Mouse (Mus musculus) heart, embryonic 12.5 days (tissue): ENCODE results near the gene Foxn1. TPM values are rescaled to one million over a fixed set of nuclear protein-coding genes. Genes with fewer than 3 reads are reported as not detected.

Source experiments
- ATAC-seq: fragments of 200-750 bp; cut with Nextera tagmentation; 2 replicates; pipeline ENCODE4 v1.8.0; 2017; ENCODE audit warnings: moderate TSS enrichment, moderate library complexity; ENCODE audit not compliant: insufficient number of reproducible peaks, low FRiP score
- H3K27ac ChIP-seq: fragments of 300-500 bp; sonication (generic); 2 replicates; pipeline ENCODE4 v1.5.1; 2016; ENCODE audit warnings: mild to moderate bottlenecking, moderate library complexity; ENCODE audit not compliant: poor library complexity, severe bottlenecking
- H3K27me3 ChIP-seq: fragments of 300-500 bp; sonication (generic); replicated peaks from 2 replicates; pipeline ENCODE4 v1.6.1; 2016; ENCODE audit warnings: mild to moderate bottlenecking, moderate library complexity
- H3K36me3 ChIP-seq: fragments of 300-500 bp; sonication (generic); 2 replicates; pipeline ENCODE4 v1.6.1; 2016; ENCODE audit warnings: mild to moderate bottlenecking, moderate library complexity
- H3K4me1 ChIP-seq: fragments of 300-500 bp; sonication (generic); replicated peaks from 2 replicates; pipeline ENCODE4 v1.6.1; 2016; ENCODE audit warnings: mild to moderate bottlenecking
- H3K4me2 ChIP-seq: fragments of 300-500 bp; sonication (generic); 2 replicates; pipeline ENCODE4 v1.6.1; 2016; ENCODE audit warnings: mild to moderate bottlenecking, moderate library complexity
- H3K4me3 ChIP-seq: fragments of 300-500 bp; sonication (generic); 2 replicates; pipeline ENCODE4 v1.5.1; 2016; ENCODE audit warnings: mild to moderate bottlenecking
- H3K9ac ChIP-seq: fragments of 300-500 bp; sonication (generic); 2 replicates; pipeline ENCODE4 v1.6.1; 2016; ENCODE audit warnings: mild to moderate bottlenecking, moderate library complexity
- H3K9me3 ChIP-seq: fragments of 300-500 bp; sonication (generic); replicated peaks from 2 replicates; pipeline ENCODE4 v1.6.1; 2016; ENCODE audit warnings: mild to moderate bottlenecking, moderate library complexity
- WGBS: fragments of 180-500 bp; shearing (Covaris S2); methylation state at CpG from one replicate; pipeline ENCODE4 v1.1.7; 2016; 5-methylcytosine and 5-hydroxymethylcytosine counted together
- polyA plus RNA-seq: library from polyadenylated mRNA; unstranded; fragments of >200 nt; fragmentation: Nextera tagmentation; extraction: Ambion mirVana; gene quantifications from 2 replicates; pipeline ENCODE4 v1.2.1, GENCODE M21; 2016

Gene Foxn1
- polyA plus RNA-seq, 1 experiment from 2014 or later = not detected

DNA sequence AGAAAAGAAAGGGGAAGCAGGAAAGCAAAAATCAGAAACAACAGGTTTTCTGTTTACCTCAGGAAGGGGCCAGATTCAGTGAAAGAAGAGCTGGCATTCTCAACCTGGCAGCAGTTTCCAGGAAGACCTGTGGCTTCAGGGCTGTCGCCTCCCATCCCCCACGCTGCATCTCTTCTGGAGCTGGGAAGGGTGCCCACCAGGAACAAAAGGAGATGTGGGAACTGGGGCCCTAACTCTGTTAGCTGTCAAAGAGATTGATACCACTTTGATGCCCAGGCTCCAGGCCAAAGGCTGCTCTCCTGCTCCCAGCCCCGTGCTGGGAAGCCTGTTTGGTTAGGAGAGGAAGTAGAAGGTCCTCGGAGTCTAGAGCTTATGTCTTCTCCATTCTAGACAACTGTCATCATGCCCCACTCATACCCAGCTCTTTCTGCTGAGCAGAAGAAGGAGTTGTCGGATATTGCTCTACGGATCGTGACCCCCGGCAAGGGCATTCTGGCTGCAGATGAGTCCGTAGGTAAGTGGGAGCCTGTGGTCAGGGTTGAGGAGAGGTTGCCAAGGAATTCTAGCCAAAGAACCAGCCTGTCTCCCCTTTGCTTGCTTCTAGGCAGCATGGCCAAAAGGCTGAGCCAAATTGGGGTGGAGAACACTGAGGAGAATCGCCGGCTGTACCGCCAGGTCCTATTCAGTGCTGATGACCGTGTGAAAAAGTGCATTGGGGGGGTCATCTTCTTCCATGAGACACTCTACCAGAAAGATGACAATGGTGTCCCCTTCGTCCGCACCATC is 62.2 kb downstream of the Foxn1 start:
- Histone ChIP-seq H3K9ac (no peak overlapping the region), H3K4me1 (peaks cover 23% of the 10 kb centered on the region), H3K36me3 (peaks cover 31% of the 10 kb centered on the region)

DNA sequence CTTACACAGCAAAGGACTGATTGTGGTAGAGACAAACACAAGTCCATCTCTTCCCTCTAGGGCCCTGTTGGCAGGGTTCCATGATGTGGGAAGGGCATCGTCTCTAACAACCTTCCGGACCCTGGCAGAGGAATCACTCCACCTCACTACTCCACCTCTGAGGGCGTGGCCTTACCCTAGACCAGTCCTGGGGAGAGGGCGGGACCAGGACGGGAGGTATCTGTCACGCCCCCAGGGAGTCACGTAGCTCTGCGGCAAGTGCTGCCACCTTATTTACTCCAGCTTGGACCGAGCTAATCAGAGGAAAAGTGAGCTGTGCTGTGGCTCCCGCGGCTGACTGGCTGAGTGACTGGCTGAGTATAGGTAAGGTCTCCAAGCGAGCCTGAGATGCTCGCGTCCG is 63.5 kb downstream of the Foxn1 start, which contains the start of gene Aldoc:
Gene Aldoc (plus strand): TSS at position 109 of the 400 bp plus-strand sequence.
- Histone ChIP-seq H3K27ac (peak within 1 kb of the TSS; percentile 46), H3K4me2 (peak within 1 kb of the TSS; percentile 55), H3K4me1 (peaks cover 19% of the 10 kb centered on the region), H3K9ac (peak within 1 kb of the TSS; percentile 13; the same call in 1 of the 2 replicates), H3K9me3 (no peaks in the 10 kb centered on the region), H3K36me3 (peaks cover 44% of the 10 kb centered on the region), H3K4me3 (peak within 1 kb of the TSS; percentile 16), H3K27me3 (no peaks in the 10 kb centered on the region)
- 3% methylated on average over 15 of the region's 15 CpGs for WGBS
- peak; percentile 93 for ATAC-seq

More for the DNA sequence above, 62.2 kb downstream of the Foxn1 start:
- no peaks in the 10 kb centered on the region for H3K9me3 ChIP-seq
- no peak overlapping the region for H3K4me2 ChIP-seq
- no peak overlapping the region for H3K4me3 ChIP-seq
- no peak for ATAC-seq
- H3K27ac ChIP-seq = no peak overlapping the region
- 86% methylated on average over 15 of the region's 15 CpGs for WGBS
- no peaks in the 10 kb centered on the region for H3K27me3 ChIP-seq

DNA sequence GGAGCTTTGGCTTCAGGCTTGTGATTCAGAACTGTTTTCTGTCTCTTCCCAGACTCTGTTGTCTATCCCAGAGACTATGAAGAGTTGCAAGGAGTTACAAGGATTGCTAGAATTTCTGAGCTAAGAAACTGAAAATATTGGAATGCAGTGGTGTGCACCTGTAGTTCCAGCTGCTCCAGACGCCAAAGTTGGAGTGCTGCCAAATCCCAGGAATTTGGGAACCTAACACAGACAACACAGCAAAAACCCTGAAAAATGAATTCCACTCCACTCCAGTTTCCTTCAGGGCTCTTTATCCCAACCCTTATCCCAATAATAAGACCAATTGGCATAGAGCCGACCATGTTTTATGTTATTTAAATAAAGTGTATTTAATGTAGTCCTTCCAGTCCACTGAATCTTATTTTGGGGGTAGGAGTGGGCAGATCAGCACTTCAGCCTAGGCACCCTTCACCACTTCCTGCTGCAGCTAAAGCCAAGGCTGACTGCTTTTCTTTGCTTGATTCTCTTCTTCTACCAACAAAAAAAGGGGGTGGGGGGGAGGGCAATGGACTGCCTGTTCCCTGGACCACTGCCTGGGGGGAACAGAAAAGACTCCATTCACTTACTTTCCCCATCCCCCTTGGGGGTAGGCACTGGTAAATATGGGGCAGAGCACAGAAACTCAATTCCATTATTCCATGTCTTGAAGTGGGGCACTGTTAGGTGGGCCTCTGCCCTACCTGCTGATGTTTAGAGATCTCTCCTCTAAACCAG is 64.1 kb downstream of the Foxn1 start:
- peaks cover 19% of the 10 kb centered on the region for H3K4me1 ChIP-seq
- peak overlapping the region; percentile 55 for H3K4me2 ChIP-seq
- peak overlapping the region; percentile 16; the same call in 1 of the 2 replicates for H3K4me3 ChIP-seq
- H3K27me3 ChIP-seq = no peaks in the 10 kb centered on the region
- H3K27ac ChIP-seq = peak overlapping the region; percentile 46
- 0 out of 2 replicates have a peak, but pooled peaks have one; percentile 16 for ATAC-seq
- H3K36me3 ChIP-seq = peaks cover 50% of the 10 kb centered on the region
- H3K9me3 ChIP-seq = no peaks in the 10 kb centered on the region
- WGBS = 53% methylated on average over 2 of the region's 2 CpGs
- H3K9ac ChIP-seq = no peak overlapping the region

DNA sequence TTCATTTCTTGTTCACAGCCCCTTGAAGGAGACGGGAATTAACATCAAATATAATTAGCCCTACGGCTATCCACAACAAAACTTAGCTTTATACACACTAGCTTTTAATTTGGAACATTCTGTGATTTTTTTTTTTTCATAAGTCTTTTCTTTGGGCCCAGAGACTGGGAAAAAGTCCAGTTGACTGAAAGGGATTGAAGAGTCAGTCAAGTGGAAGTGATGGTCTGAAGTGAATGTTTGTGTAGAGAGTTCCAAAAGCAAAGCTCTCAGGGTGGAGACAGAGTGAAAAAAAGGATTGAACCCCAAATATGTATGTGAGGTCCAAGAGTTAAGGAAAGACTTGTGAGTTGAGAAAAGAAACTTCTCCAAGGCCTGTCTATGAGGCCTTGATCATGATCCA is 67.9 kb downstream of the Foxn1 start:
- Histone ChIP-seq H3K9me3 (no peaks in the 10 kb centered on the region), H3K4me1 (peaks cover 12% of the 10 kb centered on the region), H3K9ac (no peak overlapping the region), H3K27ac (no peak overlapping the region), H3K36me3 (peaks cover 87% of the 10 kb centered on the region), H3K4me3 (no peak overlapping the region), H3K27me3 (no peaks in the 10 kb centered on the region), H3K4me2 (no peak overlapping the region)
- no peak for ATAC-seq
- WGBS = 89% methylated on average over 2 of the region's 2 CpGs

DNA sequence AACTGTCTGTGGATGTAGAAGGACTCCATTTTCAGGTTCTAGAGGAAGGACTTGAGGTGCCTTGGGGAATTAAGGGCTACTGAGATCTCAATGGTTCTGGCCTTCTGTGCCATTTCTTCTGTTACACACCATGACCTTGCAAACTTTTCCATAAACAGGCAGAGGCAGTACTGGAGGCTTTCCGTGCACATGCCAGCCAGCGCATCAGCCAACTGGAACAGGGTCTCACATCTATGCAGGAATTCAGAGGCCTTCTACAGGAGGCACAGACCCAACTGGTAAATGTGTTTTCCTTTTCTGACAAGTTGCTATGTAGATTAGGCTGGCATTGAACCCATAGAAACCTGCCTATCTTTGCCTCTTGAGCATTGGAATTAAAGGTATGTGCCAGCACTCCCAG is 72.7 kb downstream of the Foxn1 start:
- Histone ChIP-seq H3K4me2 (no peak overlapping the region), H3K4me3 (no peak overlapping the region), H3K27ac (no peak overlapping the region), H3K27me3 (no peaks in the 10 kb centered on the region), H3K9ac (no peak overlapping the region), H3K9me3 (no peaks in the 10 kb centered on the region), H3K36me3 (peaks cover 86% of the 10 kb centered on the region), H3K4me1 (no peaks in the 10 kb centered on the region)
- no peak for ATAC-seq
- WGBS = 88% methylated on average over 2 of the region's 2 CpGs

DNA sequence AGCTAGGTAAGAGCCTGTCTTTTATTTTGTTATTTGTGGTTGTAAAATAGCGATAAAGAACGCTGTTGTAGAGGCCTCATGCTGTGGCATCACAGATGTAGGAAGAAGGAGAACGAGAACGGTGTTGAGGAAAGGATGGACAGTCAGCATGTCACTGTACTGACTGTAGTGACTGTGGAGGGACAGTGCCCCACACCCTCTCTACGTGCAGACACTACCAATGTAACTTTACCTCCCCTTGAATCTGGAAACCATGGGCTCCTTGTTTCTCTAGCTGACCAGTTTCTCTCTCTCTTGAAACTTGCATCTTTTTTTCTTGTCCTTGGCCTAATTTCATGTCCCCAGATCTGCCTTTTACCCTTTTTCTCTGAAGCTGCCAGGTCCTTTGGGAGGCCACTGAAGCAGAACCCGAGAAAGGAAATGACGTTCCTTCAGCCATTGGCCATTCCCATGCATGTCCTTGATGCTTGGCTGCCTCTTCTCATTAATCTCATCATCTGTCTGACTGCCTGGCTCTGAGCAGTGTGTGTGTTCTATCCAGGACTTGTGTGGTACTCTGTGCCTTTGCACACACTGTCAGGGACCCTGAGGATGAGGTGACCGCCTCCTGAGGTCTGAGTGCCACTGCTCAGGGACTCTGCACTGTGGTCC is 75.4 kb downstream of the Foxn1 start:
- Histone ChIP-seq H3K9me3 (no peaks in the 10 kb centered on the region), H3K4me2 (no peak overlapping the region), H3K4me1 (no peaks in the 10 kb centered on the region), H3K27me3 (no peaks in the 10 kb centered on the region), H3K9ac (no peak overlapping the region), H3K4me3 (no peak overlapping the region), H3K27ac (no peak overlapping the region), H3K36me3 (peaks cover 77% of the 10 kb centered on the region)
- no peak for ATAC-seq
- WGBS = 96% methylated on average over 8 of the region's 8 CpGs

Other genes starting within 250 kb of the Foxn1 start
- 51.8 and 52.5 TPM in 2 replicates for gene Traf4, start 221.0 kb downstream of the Foxn1 start, polyA plus RNA-seq
- gene Nek8, start 209.9 kb downstream of the Foxn1 start, polyA plus RNA-seq = 12.1 and 16.5 TPM in 2 replicates
- gene Tlcd1, start 209.8 kb downstream of the Foxn1 start, polyA plus RNA-seq = 11.7 and 14.2 TPM in 2 replicates
- gene Rpl23a, start 203.0 kb downstream of the Foxn1 start, polyA plus RNA-seq = 847 and 859 TPM in 2 replicates
- 53.3 and 54.6 TPM in 2 replicates for gene Rab34, start 198.1 kb downstream of the Foxn1 start, polyA plus RNA-seq
- gene Proca1, start 193.2 kb downstream of the Foxn1 start, polyA plus RNA-seq = 3.1 and 3.2 TPM in 2 replicates
- 47.5 and 50.1 TPM in 2 replicates for gene Sdf2, start 140.8 kb downstream of the Foxn1 start, polyA plus RNA-seq
- gene Supt6, start 140.6 kb downstream of the Foxn1 start, polyA plus RNA-seq = 26.1 and 28.5 TPM in 2 replicates
- 83.1 and 91.0 TPM in 2 replicates for gene 2610507B11Rik, start 124.8 kb downstream of the Foxn1 start, polyA plus RNA-seq
- gene BC030499, start 95.7 kb downstream of the Foxn1 start, polyA plus RNA-seq = 0.54 TPM in 1 of 2 replicates, not detected in the other
- gene Spag5, start 85.0 kb downstream of the Foxn1 start, polyA plus RNA-seq = 27.2 and 34.0 TPM in 2 replicates
- 10.0 and 12.6 TPM in 2 replicates for gene Aldoc, start 63.6 kb downstream of the Foxn1 start, polyA plus RNA-seq
- gene Pigs, start 58.1 kb downstream of the Foxn1 start, polyA plus RNA-seq = 71.4 and 75.6 TPM in 2 replicates
- gene Unc119, start 43.1 kb downstream of the Foxn1 start, polyA plus RNA-seq = 45.6 and 47.7 TPM in 2 replicates
- gene Slc13a2, start 35.7 kb upstream of the Foxn1 start, polyA plus RNA-seq = not detected in 2 replicates
- 6.0 and 7.3 TPM in 2 replicates for gene Slc46a1, start 79.1 kb upstream of the Foxn1 start, polyA plus RNA-seq
- 0.31 and 0.40 TPM in 2 replicates for gene Sarm1, start 111.2 kb upstream of the Foxn1 start, polyA plus RNA-seq
- 0.45 and 3.6 TPM in 2 replicates for gene Vtn, start 112.5 kb upstream of the Foxn1 start, polyA plus RNA-seq
- not detected in 2 replicates for gene Sebox, start 116.9 kb upstream of the Foxn1 start, polyA plus RNA-seq
- 49.6 and 49.9 TPM in 2 replicates for gene Tmem199, start 125.6 kb upstream of the Foxn1 start, polyA plus RNA-seq
- gene Poldip2, start 125.6 kb upstream of the Foxn1 start, polyA plus RNA-seq = 146 TPM in 2 replicates
- 80.1 and 83.8 TPM in 2 replicates for gene Tnfaip1, start 149.8 kb upstream of the Foxn1 start, polyA plus RNA-seq
- gene Ift20, start 149.8 kb upstream of the Foxn1 start, polyA plus RNA-seq = 96.2 and 104 TPM in 2 replicates
- gene Tmem97, start 164.2 kb upstream of the Foxn1 start, polyA plus RNA-seq = 58.4 and 65.9 TPM in 2 replicates